20 mouse cellular contexts compared by ENCODE assay signal in genomic region chr3:67960133-67960532, GRCm38 (mm10).
DNase-seq lines count a peak whose midpoint lies in the region; ATAC-seq lines count a peak whose summit lies in the region.
"Had no signal": no experiment of that assay in that cellular context is flagged by ENCODE, and none has a peak within 500 bp of the region (broad histone marks: within the 10 kb centered on the region; RNA-seq: fewer than 3 reads in every experiment).

No protein-coding gene starts in this region.

- no peak for DNase-seq in frontal cortex, postnatal 36 days (ENCODE audit: low spot score in 2 of 2)
- DNase-seq in retina, embryonic 14.5 days (ENCODE audit: low spot score), result peak; percentile 11
- DNase-seq in lung, postnatal 25 days (ENCODE audit: low spot score), result no peak
- DNase-seq in adrenal gland, postnatal 10 days, result no peak
- DNase-seq in cerebellum, postnatal 25 days, result no peak
- DNase-seq: adrenal gland, adult 8-10 months; cerebellum, adult 18-20 months; heart, postnatal 14 days; lung, embryonic 14.5 days; thymus, adult 2 months had no signal

- no peak overlapping the region for H3K4me2 ChIP-seq in hindbrain, embryonic 12.5 days (replicated peaks)
- peak overlapping the region; percentile 30 for H3K4me2 ChIP-seq in midbrain, embryonic 12.5 days (replicated peaks)
- H3K4me2 ChIP-seq: heart, embryonic 11.5 days; intestine, embryonic 15.5 days; kidney, embryonic 15.5 days; liver, embryonic 12.5 days; lung, embryonic 14.5 days; stomach, embryonic 15.5 days had no signal

- ATAC-seq in frontal cortex, adult (ENCODE audit: low TSS enrichment), result 0 out of 2 replicates have a peak, but pooled peaks have one; percentile 6
- peak; percentile 72; the same call in 1 of the 2 replicates for ATAC-seq in hindbrain, embryonic 12.5 days (ENCODE audit: low FRiP score)
- peak; percentile 91 for ATAC-seq in midbrain, embryonic 12.5 days (ENCODE audit: low FRiP score, low read depth)
- ATAC-seq: intestine, embryonic 15.5 days; liver, embryonic 12.5 days had no signal

- no peaks in the 10 kb centered on the region for H3K36me3 ChIP-seq in hindbrain, embryonic 12.5 days
- no peaks in the 10 kb centered on the region for H3K36me3 ChIP-seq in midbrain, embryonic 12.5 days
- H3K36me3 ChIP-seq: intestine, embryonic 15.5 days; kidney, embryonic 15.5 days; liver, embryonic 12.5 days; stomach, embryonic 15.5 days had no signal

- no peaks in the 10 kb centered on the region for H3K9me3 ChIP-seq in hindbrain, embryonic 12.5 days (replicated peaks)
- no peaks in the 10 kb centered on the region for H3K9me3 ChIP-seq in midbrain, embryonic 12.5 days
- H3K9me3 ChIP-seq: intestine, embryonic 15.5 days; kidney, embryonic 15.5 days; liver, embryonic 12.5 days; stomach, embryonic 15.5 days had no signal

- H3K4me3 ChIP-seq in hindbrain, embryonic 12.5 days, result no peak overlapping the region
- H3K4me3 ChIP-seq in midbrain, embryonic 12.5 days, result no peak overlapping the region
- H3K4me3 ChIP-seq: intestine, embryonic 15.5 days; kidney, embryonic 15.5 days; left cerebral cortex, adult 2 months; liver, embryonic 12.5 days; stomach, embryonic 15.5 days had no signal

- no peak overlapping the region for H3K9ac ChIP-seq in hindbrain, embryonic 12.5 days
- no peak overlapping the region for H3K9ac ChIP-seq in midbrain, embryonic 12.5 days (replicated peaks)
- H3K9ac ChIP-seq: intestine, embryonic 15.5 days; kidney, embryonic 15.5 days; liver, embryonic 12.5 days; lung, embryonic 14.5 days; stomach, embryonic 15.5 days had no signal

- 24% methylated on average over 3 of the region's 3 CpGs for WGBS in hindbrain, embryonic 12.5 days
- 4% methylated on average over 3 of the region's 3 CpGs for WGBS in midbrain, embryonic 12.5 days

- H3K27me3 ChIP-seq in hindbrain, embryonic 12.5 days, result no peaks in the 10 kb centered on the region
- H3K27me3 ChIP-seq in midbrain, embryonic 12.5 days, result peaks cover 45% of the 10 kb centered on the region
- H3K27me3 ChIP-seq: CH12.LX; intestine, embryonic 15.5 days; kidney, embryonic 15.5 days; liver, embryonic 12.5 days; stomach, embryonic 15.5 days had no signal

- H3K4me1 ChIP-seq in hindbrain, embryonic 12.5 days, result peaks cover 8% of the 10 kb centered on the region; the same call in 1 of the 2 replicates
- H3K4me1 ChIP-seq in midbrain, embryonic 12.5 days, result peaks cover 21% of the 10 kb centered on the region
- H3K4me1 ChIP-seq: intestine, embryonic 15.5 days; kidney, embryonic 15.5 days; liver, embryonic 12.5 days; stomach, embryonic 15.5 days had no signal

- H3K27ac ChIP-seq in hindbrain, embryonic 12.5 days, result peak overlapping the region; percentile 45
- H3K27ac ChIP-seq in midbrain, embryonic 12.5 days (replicated peaks), result peak overlapping the region; percentile 71
- H3K27ac ChIP-seq: intestine, embryonic 15.5 days; kidney, embryonic 15.5 days; left cerebral cortex, adult 2 months; liver, embryonic 12.5 days; stomach, embryonic 15.5 days had no signal

Comparison
In these comparisons a context has a peak if more than half of its experiments do, and no peak if none do; other contexts are left out.
1. ATAC-seq: peak in every context shown above with its lines; median percentile 91 in midbrain, embryonic 12.5 days; 72 in hindbrain, embryonic 12.5 days; 6 in frontal cortex, adult.